Mouse (Mus musculus): ENCODE results near the gene Ptprn2.

GRCm38 (mm10) chr12:117162180-117162579 lies 676.7 kb downstream of the Ptprn2 start:
- TF ChIP-seq TCF3 (IDR thresholded peaks at IDR 0.05; ENCODE audit: insufficient read length, low read depth) (no peak), POLR2A (IDR thresholded peaks at IDR 0.05; ENCODE audit: insufficient read length, low read depth) (no peak)
